Mouse (Mus musculus): ENCODE results near the gene Ttc13. TPM values are rescaled to one million over a fixed set of nuclear protein-coding genes. Genes with fewer than 3 reads are reported as not detected.

Gene Ttc13
- 52.8 and 54.1 TPM in 2 replicates for polyA plus RNA-seq (2016; fragmentation: Nextera tagmentation; extraction: Ambion mirVana)

DNA sequence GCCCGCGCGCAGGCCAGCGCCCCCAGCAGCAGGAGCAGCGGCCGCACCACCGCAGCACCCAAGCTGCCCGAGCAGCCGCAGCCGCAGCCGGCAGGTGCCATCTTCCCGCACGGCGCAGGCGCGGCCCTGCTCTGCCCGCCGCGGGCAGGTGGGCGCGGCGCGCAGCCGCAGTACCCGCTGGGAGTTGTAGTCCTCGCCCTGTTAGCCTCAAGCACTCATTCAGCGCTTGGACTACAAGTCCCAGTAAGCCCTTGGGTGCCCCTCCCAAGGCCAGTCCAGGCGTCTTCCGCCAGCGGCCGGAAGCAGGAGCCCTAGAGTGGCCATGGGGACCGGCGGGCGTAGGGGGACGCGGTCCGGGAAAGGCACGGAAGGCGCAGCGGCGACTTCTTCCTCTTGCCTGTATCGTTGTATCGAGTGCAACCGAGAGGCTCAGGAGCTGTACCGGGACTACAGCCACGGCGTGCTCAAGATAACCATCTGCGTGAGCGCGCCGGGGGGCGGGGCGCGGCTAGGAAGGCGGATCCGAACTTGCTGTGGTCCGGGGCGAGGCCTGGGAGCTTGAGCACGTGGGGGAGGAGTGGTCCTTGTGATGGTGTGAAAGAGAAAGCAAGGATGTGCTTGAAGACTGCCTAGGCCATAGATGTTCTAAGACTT, at the start of gene Ttc13, which contains the start of gene Arv1:
Ttc13 (minus strand) TSS at position 122 of the 654 bp plus-strand sequence.
Arv1 (plus strand) TSS at position 278 of the 654 bp plus-strand sequence.
- peak; percentile 99 for ATAC-seq (ENCODE audit: insufficient number of reproducible peaks, insufficient read depth, low FRiP score, low TSS enrichment)
- peak within 1 kb of the TSS; percentile 78 for H3K9ac ChIP-seq
- WGBS, result under 1% methylated on average over 50 of the region's 59 CpGs
- peak within 1 kb of the TSS; percentile 91 for H3K4me3 ChIP-seq
- peaks cover 10% of the 10 kb centered on the region for H3K36me3 ChIP-seq
- H3K27me3 ChIP-seq, result no peaks in the 10 kb centered on the region
- no peaks in the 10 kb centered on the region for H3K9me3 ChIP-seq
- peak within 1 kb of the TSS; percentile 89 for H3K4me2 ChIP-seq (replicated peaks)
- peaks cover 21% of the 10 kb centered on the region for H3K4me1 ChIP-seq
- H3K27ac ChIP-seq, result 0 out of 2 replicates have a peak within 1 kb of the TSS, but pooled peaks have one; percentile 36

- Histone ChIP-seq H3K4me1 (no peaks in the 10 kb centered on the region), H3K4me3 (no peak overlapping the region), H3K27ac (no peak overlapping the region), H3K36me3 (no peaks in the 10 kb centered on the region), H3K9me3 (no peaks in the 10 kb centered on the region), H3K4me2 (replicated peaks) (no peak overlapping the region), H3K9ac (no peak overlapping the region), H3K27me3 (no peaks in the 10 kb centered on the region)
- 56% methylated on average over 7 of the region's 7 CpGs for WGBS
- ATAC-seq (ENCODE audit: insufficient number of reproducible peaks, insufficient read depth, low FRiP score, low TSS enrichment), result no peak
Measured at GRCm38 (mm10) chr8:124763061-124763460, 41.3 kb upstream of the Ttc13 start.

GRCm38 (mm10) chr8:124758544-124758943, 36.8 kb upstream of the Ttc13 start:
- Histone ChIP-seq H3K4me3 (no peak overlapping the region), H3K9ac (no peak overlapping the region), H3K27me3 (peaks cover 8% of the 10 kb centered on the region), H3K9me3 (no peaks in the 10 kb centered on the region), H3K36me3 (no peaks in the 10 kb centered on the region), H3K4me2 (replicated peaks) (no peak overlapping the region), H3K4me1 (no peaks in the 10 kb centered on the region), H3K27ac (no peak overlapping the region)
- WGBS, result 39% methylated on average over 3 of the region's 3 CpGs
- ATAC-seq (ENCODE audit: insufficient number of reproducible peaks, insufficient read depth, low FRiP score, low TSS enrichment), result no peak

DNA sequence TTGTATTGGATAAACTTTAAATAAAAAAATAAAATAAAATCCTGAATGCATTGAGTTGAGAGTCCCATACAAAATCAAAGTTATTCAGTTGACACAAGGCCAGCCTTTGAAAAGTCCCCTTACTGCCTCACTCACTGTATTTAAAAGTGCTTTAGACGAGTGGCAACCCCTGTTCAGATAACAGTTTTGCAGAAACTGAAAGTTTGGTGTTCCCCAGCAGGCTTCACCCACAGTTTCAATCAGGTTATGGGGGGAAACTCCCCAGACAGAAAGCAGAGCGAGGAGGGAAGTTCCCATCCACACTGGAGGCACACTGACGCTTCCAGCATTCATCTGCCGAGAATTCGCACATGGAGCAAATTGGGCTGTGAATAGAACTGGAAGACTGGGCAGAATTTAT, 34.8 kb upstream of the Ttc13 start:
- H3K4me2 ChIP-seq (replicated peaks), result no peak overlapping the region
- H3K4me3 ChIP-seq, result no peak overlapping the region
- H3K27ac ChIP-seq, result no peak overlapping the region
- H3K27me3 ChIP-seq, result peaks cover 25% of the 10 kb centered on the region
- ATAC-seq (ENCODE audit: insufficient number of reproducible peaks, insufficient read depth, low FRiP score, low TSS enrichment), result no peak
- H3K4me1 ChIP-seq, result peaks cover 7% of the 10 kb centered on the region; the same call in 1 of the 2 replicates
- 51% methylated on average over 5 of the region's 5 CpGs for WGBS
- H3K9ac ChIP-seq, result no peak overlapping the region
- no peaks in the 10 kb centered on the region for H3K36me3 ChIP-seq
- no peaks in the 10 kb centered on the region for H3K9me3 ChIP-seq

DNA sequence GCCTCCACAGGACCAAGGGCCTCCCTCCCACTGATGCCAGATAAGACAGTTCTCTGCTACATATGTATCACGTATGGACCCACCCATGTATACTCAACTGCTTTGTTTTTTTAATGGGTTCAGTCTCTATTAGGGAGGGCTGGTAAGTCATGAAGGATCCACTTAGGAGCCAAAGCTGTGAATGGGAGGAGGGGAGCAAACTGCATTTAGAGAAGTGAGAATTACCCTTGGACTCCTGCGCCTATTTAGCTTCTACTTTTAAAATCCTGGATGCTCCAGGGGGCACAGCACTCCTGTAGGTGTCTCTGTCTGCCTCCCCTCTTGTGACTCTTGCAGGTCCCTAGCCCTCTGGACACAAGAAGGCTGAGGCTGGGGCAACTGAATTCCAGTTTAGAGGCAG, 34.4 kb upstream of the Ttc13 start:
- Histone ChIP-seq H3K36me3 (no peaks in the 10 kb centered on the region), H3K4me2 (replicated peaks) (no peak overlapping the region), H3K27ac (no peak overlapping the region), H3K4me3 (no peak overlapping the region), H3K9ac (no peak overlapping the region), H3K4me1 (peaks cover 11% of the 10 kb centered on the region; the same call in 1 of the 2 replicates), H3K27me3 (peaks cover 29% of the 10 kb centered on the region), H3K9me3 (no peaks in the 10 kb centered on the region)
- ATAC-seq (ENCODE audit: insufficient number of reproducible peaks, insufficient read depth, low FRiP score, low TSS enrichment), result no peak
- WGBS, result 59% methylated on average over 2 of the region's 2 CpGs

- Histone ChIP-seq H3K4me2 (replicated peaks) (no peak overlapping the region), H3K4me1 (peaks cover 17% of the 10 kb centered on the region; the same call in 1 of the 2 replicates), H3K9me3 (no peaks in the 10 kb centered on the region), H3K27me3 (peaks cover 36% of the 10 kb centered on the region), H3K9ac (no peak overlapping the region), H3K27ac (no peak overlapping the region), H3K36me3 (no peaks in the 10 kb centered on the region), H3K4me3 (no peak overlapping the region)
- no peak for ATAC-seq (ENCODE audit: insufficient number of reproducible peaks, insufficient read depth, low FRiP score, low TSS enrichment)
- WGBS, result 77% methylated on average over 8 of the region's 8 CpGs
Measured at GRCm38 (mm10) chr8:124755481-124755880, 33.7 kb upstream of the Ttc13 start.

DNA sequence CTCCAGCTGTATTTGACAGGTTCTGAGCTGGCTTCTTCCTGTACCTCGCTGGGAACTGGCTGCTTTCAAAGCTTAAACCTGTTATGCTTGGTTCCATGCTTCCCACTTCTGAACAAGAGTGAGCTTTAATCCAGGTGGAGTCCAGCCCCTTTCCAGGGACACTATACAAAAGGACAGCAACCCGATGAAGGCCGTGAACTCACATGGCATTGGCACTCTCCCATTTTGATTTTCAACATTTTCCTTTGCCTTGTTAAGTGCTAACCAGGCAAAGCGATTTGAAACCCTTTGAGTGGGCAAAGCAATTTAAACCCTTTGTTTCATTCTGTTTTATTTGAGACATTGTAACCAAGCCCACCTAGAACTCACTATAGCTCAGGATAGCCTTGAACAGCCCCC, 33.0 kb upstream of the Ttc13 start:
- Histone ChIP-seq H3K4me2 (replicated peaks) (no peak overlapping the region), H3K9ac (no peak overlapping the region), H3K4me1 (peaks cover 17% of the 10 kb centered on the region; the same call in 1 of the 2 replicates), H3K27ac (no peak overlapping the region), H3K36me3 (no peaks in the 10 kb centered on the region), H3K27me3 (peaks cover 43% of the 10 kb centered on the region), H3K4me3 (no peak overlapping the region), H3K9me3 (no peaks in the 10 kb centered on the region)
- WGBS, result 37% methylated on average over 4 of the region's 4 CpGs
- no peak for ATAC-seq (ENCODE audit: insufficient number of reproducible peaks, insufficient read depth, low FRiP score, low TSS enrichment)

- WGBS, result 17% methylated on average over 11 of the region's 11 CpGs
- no peak for ATAC-seq (ENCODE audit: insufficient number of reproducible peaks, insufficient read depth, low FRiP score, low TSS enrichment)
- Histone ChIP-seq H3K9me3 (no peaks in the 10 kb centered on the region), H3K4me1 (peaks cover 17% of the 10 kb centered on the region; the same call in 1 of the 2 replicates), H3K4me2 (replicated peaks) (no peak overlapping the region), H3K27ac (no peak overlapping the region), H3K36me3 (no peaks in the 10 kb centered on the region), H3K9ac (no peak overlapping the region), H3K27me3 (peaks cover 43% of the 10 kb centered on the region), H3K4me3 (no peak overlapping the region)
Measured at GRCm38 (mm10) chr8:124754101-124754791, 32.5 kb upstream of the Ttc13 start.

- H3K9ac ChIP-seq, result peak overlapping the region; percentile 24; the same call in 1 of the 2 replicates
- WGBS, result 30% methylated on average over 21 of the region's 21 CpGs
- peaks cover 43% of the 10 kb centered on the region for H3K27me3 ChIP-seq
- no peak for ATAC-seq (ENCODE audit: insufficient number of reproducible peaks, insufficient read depth, low FRiP score, low TSS enrichment)
- H3K4me2 ChIP-seq (replicated peaks), result peak overlapping the region; percentile 89; the same call in 1 of the 2 replicates
- H3K4me3 ChIP-seq, result peak overlapping the region; percentile 58; the same call in 1 of the 2 replicates
- peaks cover 17% of the 10 kb centered on the region; the same call in 1 of the 2 replicates for H3K4me1 ChIP-seq
- no peak overlapping the region for H3K27ac ChIP-seq
- no peaks in the 10 kb centered on the region for H3K36me3 ChIP-seq
- H3K9me3 ChIP-seq, result no peaks in the 10 kb centered on the region
Measured at GRCm38 (mm10) chr8:124752325-124752862, 30.6 kb upstream of the Ttc13 start.

- WGBS, result under 1% methylated on average over 41 of the region's 41 CpGs
- H3K36me3 ChIP-seq, result no peaks in the 10 kb centered on the region
- H3K27me3 ChIP-seq, result peaks cover 43% of the 10 kb centered on the region
- peak within 1 kb of the TSS; percentile 58 for H3K4me3 ChIP-seq
- peak; percentile 54 for ATAC-seq (ENCODE audit: insufficient number of reproducible peaks, insufficient read depth, low FRiP score, low TSS enrichment)
- H3K9ac ChIP-seq, result peak within 1 kb of the TSS; percentile 58
- peaks cover 17% of the 10 kb centered on the region; the same call in 1 of the 2 replicates for H3K4me1 ChIP-seq
- H3K4me2 ChIP-seq (replicated peaks), result peak within 1 kb of the TSS; percentile 89
- no peaks in the 10 kb centered on the region for H3K9me3 ChIP-seq
- no peak within 1 kb of the TSS for H3K27ac ChIP-seq
Measured at GRCm38 (mm10) chr8:124751709-124752173, 30.0 kb upstream of the Ttc13 start, which contains the start of gene Fam89a. TSS of gene Fam89a (minus strand) at chr8:124751832.

DNA sequence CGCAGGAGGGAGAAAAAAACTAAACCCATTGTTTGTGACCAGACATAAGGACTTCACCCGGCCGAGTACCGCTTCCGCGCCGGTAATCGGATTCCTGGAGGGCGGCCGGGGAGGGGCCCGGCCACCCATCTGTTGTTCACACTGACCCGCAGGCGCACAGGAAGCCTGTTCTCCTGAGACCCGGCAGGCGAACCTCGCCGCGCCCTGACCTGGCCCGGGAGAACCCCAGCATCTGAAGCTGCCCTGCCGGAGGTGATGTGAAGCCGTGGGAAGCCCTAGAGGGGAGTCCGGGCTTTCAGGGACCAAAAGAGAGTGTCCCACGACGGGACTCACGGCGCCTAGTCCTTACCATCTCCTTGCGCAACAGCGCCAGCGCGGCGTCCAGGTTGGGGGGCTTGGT, 29.4 kb upstream of the Ttc13 start:
- no peaks in the 10 kb centered on the region for H3K9me3 ChIP-seq
- ATAC-seq (ENCODE audit: insufficient number of reproducible peaks, insufficient read depth, low FRiP score, low TSS enrichment), result no peak
- no peaks in the 10 kb centered on the region for H3K36me3 ChIP-seq
- peak overlapping the region; percentile 58 for H3K4me3 ChIP-seq
- H3K9ac ChIP-seq, result peak overlapping the region; percentile 58
- H3K4me1 ChIP-seq, result peaks cover 17% of the 10 kb centered on the region; the same call in 1 of the 2 replicates
- peaks cover 43% of the 10 kb centered on the region for H3K27me3 ChIP-seq
- WGBS, result under 1% methylated on average over 31 of the region's 31 CpGs
- H3K4me2 ChIP-seq (replicated peaks), result peak overlapping the region; percentile 89
- no peak overlapping the region for H3K27ac ChIP-seq

Measured in embryonic facial prominence, embryonic 12.5 days (tissue).